Mouse (Mus musculus) heart, adult 11 months (tissue): Measurements from ENCODE around the gene Map3k20.
A peak's percentile ranks its signal among the peaks of the same experiment; 100 is the strongest.

Experiments used
- DNase-seq: peaks from one replicate; pipeline ENCODE4 v3.0.0; 2022

The Map3k20 gene

GRCm38 (mm10) chr2:72438941-72439533, 153.6 kb downstream of the Map3k20 start:
- peak; percentile 72 for DNase-seq

DNA sequence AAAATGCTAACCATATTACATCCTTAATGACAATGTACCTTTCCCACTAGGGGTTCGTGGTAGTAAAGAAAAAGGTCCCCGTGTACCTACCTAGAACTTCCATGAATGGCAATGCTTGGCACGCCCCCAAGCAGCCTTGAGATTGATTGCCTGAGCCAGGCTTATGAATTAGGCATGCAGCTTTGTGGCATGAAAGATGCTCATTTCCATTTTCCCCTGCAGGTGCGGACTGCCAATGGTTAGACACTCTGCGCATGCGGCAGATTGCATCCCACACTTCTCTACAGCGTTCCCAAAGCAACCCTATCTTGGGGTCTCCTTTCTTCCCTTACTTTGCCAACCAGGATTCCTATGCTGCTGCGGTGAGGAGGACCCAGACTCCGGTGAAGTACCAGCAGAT, 155.6 kb downstream of the Map3k20 start:
- peak; percentile 80 for DNase-seq

- peak; percentile 54 for DNase-seq
These were observed 157.4 kb downstream of the Map3k20 start for GRCm38 (mm10) chr2:72442825-72443224.

DNA sequence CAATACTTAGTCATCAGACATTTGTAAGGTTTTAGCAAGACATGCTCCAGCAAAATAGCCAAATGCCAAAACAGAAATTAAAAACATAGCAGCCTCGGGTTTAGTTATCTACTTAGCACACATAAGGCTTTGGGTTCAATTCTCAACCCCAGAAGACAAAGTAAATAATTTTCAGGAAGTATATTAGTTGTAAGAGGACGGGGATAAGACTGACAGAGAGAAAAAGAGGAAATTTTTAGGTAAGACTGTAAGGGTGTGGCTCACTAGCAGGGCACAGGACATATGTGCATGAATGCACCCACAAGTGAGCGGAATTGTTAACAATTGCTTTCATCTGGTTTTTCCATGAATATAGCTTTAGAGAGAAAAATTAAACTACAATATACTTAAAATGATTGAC, 158.5 kb downstream of the Map3k20 start:
- DNase-seq, result peak; percentile 9

DNA sequence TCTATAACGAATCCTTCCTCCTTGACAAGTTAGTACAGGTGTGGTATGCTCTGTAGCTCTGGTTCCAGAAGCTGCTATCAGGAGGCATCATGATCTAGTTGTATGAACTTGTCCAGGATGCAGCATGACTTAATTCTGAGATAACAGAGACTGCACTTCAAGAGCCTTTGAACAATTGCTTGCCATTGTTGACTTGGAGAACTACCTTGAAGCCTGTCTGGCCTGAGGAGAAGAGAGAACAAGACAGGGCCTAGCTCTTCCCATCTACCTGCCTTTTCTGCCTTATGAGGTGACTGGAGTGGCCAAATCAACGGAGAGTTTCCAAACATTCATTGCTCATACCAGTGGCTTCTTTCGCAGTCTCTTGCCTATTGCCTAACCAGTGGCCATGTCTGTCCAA, 160.7 kb downstream of the Map3k20 start:
- no peak for DNase-seq

DNA sequence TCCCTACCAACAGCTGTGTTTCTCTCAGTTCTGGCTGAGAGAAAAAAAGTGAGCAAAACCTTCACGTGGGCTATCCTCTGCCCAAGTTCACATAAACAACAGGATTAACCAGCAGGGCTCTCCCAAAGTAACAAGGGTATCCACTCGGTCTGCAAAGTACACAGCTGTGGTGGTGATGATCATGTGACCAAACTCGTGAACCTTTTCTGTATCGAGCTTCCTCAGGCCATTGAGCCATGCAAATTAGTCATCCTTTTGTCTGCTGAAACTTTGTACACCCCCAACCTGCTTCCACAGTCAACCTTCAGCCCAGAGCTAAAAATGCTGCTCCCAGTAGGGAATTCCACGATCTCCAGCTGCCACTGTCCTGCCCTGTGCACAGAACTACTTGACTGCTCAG, 161.2 kb downstream of the Map3k20 start:
- peak; percentile 14 for DNase-seq

DNA sequence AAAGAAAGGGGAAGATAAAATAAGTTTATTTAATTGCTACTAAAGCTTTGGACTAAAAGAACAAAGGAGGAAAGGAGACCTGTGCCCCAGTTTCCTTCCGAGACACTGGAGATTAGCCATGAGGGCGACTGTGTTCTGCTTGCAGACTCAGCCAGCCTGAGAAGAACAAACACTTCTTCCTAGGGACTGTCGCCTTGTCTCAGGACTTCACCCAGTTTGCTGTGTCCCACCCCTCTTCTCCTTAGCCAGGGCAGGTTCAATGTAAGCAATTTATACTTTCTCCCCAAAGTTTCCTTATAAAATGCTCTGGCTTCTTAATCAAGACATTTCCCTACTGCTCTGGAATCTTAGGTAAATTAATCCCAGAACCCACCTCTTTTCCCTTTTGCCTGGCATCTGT, 168.1 kb downstream of the Map3k20 start:
- DNase-seq, result peak; percentile 22

GRCm38 (mm10) chr2:72456189-72456588, 170.8 kb downstream of the Map3k20 start:
- DNase-seq, result peak; percentile 2

- DNase-seq, result no peak
These were observed 179.1 kb downstream of the Map3k20 start for GRCm38 (mm10) chr2:72464376-72465014.

DNA sequence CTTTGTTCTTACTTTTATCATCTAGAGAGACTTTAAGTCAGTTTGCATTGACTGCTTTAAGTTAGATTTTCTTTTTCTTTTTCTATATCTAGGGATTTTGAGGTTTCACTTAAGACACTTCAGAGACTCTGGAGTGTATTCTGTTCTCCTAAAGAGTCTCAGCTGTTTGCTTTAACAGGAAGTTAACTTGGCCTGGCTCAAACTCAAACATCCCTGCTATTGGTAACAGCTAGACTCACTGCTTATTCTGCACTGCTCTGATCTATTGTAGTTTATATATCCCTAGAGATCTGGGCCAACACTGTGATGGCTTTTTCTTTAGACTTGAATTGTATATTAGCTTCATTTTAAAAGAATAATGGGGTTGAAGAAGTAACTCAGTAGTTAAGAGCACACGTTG, 182.2 kb downstream of the Map3k20 start:
- peak; percentile 1 for DNase-seq

GRCm38 (mm10) chr2:72471415-72472070, 186.1 kb downstream of the Map3k20 start:
- DNase-seq, result peak; percentile 41

DNA sequence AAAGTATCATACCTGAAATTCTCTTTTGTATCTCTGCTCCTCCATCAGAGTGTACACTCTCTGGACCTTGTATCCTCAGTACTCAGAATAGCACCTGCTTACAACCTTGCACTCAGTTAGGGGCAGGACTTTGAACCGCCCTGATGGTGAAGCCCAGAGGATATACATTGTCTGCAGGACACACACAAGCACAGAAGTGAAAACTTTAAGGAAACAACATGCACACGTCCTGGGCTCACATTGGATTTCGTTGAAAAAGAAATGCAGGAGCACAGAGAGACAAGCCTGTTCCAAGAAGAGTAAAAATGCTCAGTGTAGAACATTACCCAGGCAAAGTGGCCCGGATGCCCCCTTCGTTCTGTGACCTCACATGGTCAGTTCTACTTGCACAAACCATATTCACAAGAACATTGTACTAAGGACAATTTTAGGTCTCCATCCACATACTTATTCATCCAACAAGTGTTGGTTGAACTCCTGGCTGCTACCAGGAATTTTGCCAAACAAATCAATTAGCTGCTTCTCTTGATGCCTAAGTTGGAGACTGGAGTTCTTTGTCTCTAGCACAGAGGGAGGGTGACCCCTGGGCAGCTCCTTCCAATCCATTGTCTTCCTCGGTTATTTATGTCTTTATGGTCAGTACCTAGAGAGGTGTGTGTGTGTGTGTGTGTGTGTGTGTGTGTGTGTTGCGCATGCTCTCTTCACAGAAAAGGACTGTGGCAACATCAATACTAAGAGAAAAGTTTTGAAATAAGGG, 189.3 kb downstream of the Map3k20 start:
- peak; percentile 76 for DNase-seq

- DNase-seq, result no peak
These were observed 190.0 kb downstream of the Map3k20 start for GRCm38 (mm10) chr2:72475423-72475796.

GRCm38 (mm10) chr2:72475797-72476485, 190.5 kb downstream of the Map3k20 start, which contains the start of gene Cdca7:
Gene Cdca7, plus strand, starts transcription at chr2:72476159.
- DNase-seq, result peak; percentile 98

- peak; percentile 87 for DNase-seq
These were observed 191.2 kb downstream of the Map3k20 start for GRCm38 (mm10) chr2:72476486-72477211.

DNA sequence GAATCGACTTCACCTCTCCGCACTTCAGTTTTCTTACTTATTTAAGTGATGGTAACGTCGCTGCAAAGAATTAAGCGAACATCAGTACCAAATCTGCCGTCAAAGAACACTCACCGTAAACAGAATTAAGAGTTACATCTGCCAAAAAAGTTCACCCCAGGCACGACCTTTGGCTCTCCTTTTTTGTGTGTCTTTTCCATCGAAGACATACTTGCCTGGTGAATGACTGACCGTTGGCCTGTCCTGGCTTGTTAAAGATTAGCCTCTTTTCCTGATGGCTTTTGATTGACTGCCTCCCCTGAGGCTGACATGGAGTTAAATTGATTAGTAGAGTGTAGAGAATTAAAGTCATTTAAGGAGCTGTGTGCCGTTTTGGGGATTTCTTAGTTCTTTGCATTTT, 191.8 kb downstream of the Map3k20 start:
- DNase-seq, result no peak

DNA sequence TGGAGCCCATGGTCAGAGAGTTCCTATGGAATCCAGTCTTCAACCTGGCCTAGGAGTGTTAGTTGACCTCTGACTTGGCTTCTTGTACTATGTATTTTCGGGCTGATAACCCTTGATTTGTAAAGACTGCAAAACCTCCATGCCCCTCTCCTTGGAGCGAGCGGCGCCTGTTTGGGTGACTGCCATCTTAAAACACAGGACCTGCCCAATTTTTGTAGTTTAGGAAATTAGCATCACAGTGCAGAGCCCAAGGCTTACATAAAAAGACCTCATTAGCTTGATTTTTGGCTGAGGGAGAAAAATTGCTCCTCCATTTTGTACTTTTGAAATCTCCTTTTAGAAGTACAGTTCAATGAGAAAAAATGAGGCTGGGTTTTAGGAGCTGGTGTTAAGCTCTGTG, 192.7 kb downstream of the Map3k20 start:
- DNase-seq, result peak; percentile 74

DNA sequence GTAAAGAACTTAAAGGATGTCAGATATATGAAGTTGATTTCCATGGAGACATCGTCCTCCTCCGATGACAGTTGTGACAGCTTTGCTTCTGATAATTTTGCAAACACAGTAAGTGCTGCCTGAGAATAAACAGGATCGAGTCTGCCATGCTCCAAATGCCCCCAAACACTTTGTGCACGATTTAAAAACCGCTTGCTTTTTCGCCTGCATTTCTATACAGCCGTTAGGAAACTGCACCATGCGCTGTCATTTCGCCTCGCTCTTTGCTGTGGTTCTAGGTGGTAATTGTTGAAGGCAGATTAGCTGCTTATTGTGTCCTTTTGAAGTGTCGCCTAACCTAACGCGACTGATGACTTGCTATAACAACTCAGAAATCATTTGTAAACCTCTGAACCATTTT, 193.5 kb downstream of the Map3k20 start:
- DNase-seq, result peak; percentile 15

DNA sequence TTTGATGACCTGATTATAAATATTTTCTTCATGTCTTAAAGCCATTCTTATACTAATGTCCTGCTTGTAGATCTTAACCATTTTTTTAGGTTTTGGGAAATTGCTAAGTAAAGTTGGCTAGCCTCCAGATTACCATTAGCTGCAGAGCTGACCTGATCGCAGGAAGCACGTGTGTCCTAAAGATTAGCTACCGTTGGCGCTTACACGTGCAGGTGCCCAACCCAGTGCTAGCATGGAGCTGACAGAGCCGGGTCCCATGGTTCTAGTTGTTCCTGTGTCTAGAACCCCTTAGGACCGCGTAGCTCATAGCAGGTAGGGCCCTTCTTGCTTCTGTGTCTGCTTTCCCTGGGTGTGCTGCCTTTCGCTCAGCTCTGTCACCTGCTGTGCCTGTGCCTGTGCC, 194.4 kb downstream of the Map3k20 start:
- peak; percentile 86 for DNase-seq

DNA sequence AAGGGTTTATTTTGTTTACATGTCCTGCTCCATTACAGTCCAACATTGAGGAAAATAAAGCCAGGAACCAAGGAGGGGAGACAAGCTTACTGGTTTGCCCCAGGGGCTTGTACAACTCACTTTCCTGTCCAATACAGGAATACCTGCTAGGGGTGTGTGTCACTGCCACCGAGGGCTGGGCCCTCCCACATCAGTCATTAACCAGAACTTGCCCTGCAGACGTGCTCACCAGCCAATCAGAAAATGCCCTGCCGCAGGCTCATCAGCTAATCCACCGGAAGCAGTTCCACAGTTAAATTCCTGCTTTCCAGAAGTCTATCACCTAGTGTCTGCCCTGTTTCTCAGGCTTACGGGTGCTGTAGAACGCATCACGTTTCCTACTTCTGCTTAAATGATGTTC, 206.2 kb downstream of the Map3k20 start:
- DNase-seq, result no peak
